Mouse (Mus musculus) G1E (cell line): Measurements from ENCODE around the gene Moap1.

ENCODE experiments used
- CTCF ChIP-seq: IDR thresholded peaks from 2 replicates; pipeline ENCODE4 v1.5.1; 2012; ENCODE audit warnings: low read depth, low read length, inconsistent platforms, mixed read lengths
- GATA1 ChIP-seq: IDR thresholded peaks from 2 replicates; pipeline ENCODE4 v1.6.1; 2012; ENCODE audit warnings: borderline replicate concordance, low read length, inconsistent platforms, mixed read lengths
- POLR2AphosphoS5 ChIP-seq: IDR thresholded peaks from 2 replicates; pipeline ENCODE4 v1.6.1; 2012; ENCODE audit warnings: low read depth, low read length, inconsistent platforms; ENCODE audit not compliant: insufficient replicate concordance
- TAL1 ChIP-seq: conservative IDR thresholded peaks from 2 replicates; pipeline ENCODE4 v1.6.1; 2012; ENCODE audit warnings: low read depth, low read length, inconsistent platforms, mixed read lengths

GRCm38 (mm10) chr12:102763696-102764095 is 20.2 kb upstream of the Moap1 start:
- no peak for TF ChIP-seq CTCF
- no peak for TF ChIP-seq TAL1
- no peak for TF ChIP-seq GATA1
- TF ChIP-seq POLR2AphosphoS5 = no peak
